ENCODE assay signal across 27 mouse cellular contexts in the genomic region with DNA sequence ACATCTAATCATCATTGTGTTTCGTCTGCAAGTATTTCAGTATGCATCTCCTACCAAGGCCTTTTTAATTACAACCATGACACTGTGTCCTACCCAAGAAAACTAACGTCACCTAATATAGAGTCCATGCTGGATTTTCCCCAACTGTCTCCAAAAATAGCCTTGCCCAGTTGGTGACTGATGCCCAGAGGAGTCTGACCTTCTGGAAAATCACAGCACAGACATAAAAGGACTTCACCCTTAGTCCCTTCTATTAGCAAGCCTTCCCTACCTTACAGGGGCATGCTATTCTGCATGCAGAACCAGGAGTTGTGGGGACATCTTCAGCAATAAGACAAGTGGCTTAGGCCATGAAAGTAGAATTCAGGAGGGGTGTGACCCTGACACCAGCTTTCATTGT. TPM values are rescaled to one million over a fixed set of nuclear protein-coding genes. Genes with fewer than 3 reads are reported as not detected.
A peak's percentile ranks its signal among the peaks of the same experiment; 100 is the strongest.
DNase-seq lines count a peak whose midpoint lies in the region; TF ChIP-seq lines count a peak whose summit lies in the region.
"Had no signal": no experiment of that assay in that cellular context is flagged by ENCODE, and none has a peak within 500 bp of the region (broad histone marks: within the 10 kb centered on the region; RNA-seq: fewer than 3 reads in every experiment).

No protein-coding gene starts in this region.

- no peaks in the 10 kb centered on the region for H3K27me3 ChIP-seq in cerebellum, adult 2 months (ENCODE audit: control insufficient read depth, insufficient read depth, low read length)
- H3K27me3 ChIP-seq: CH12.LX; embryonic facial prominence, embryonic 15.5 days; forebrain, embryonic 12.5 days; hindbrain, embryonic 12.5 days; limb, embryonic 13.5 days; lung, embryonic 15.5 days; midbrain, embryonic 15.5 days; neural tube, embryonic 15.5 days had no signal

- peak; percentile 44 to 76 for DNase-seq in adrenal gland, adult (ENCODE audit: inconsistent age in 2 of 2, low spot score in 1 of 2)
- no peak for DNase-seq in adrenal gland, postnatal 25 days
- peak; percentile 19 to 56 for DNase-seq in cerebellum, adult 2 months
- no peak for DNase-seq in cerebellum, adult 9-11 months
- DNase-seq in heart, adult 11 months = peak; percentile 89
- DNase-seq in heart, postnatal 36 days = no peak
- peak; percentile 20 for DNase-seq in brain, adult 2 months (ENCODE audit: low read depth, low spot score)
- no peak for DNase-seq in testis, postnatal 14 days (ENCODE audit: low spot score)
- DNase-seq: cerebellum, postnatal 10 days; forebrain, postnatal 0 days; kidney, adult 8-10 months; kidney, postnatal 4 days; right cerebral cortex, postnatal 25 days; spleen, adult 18-20 months; thymus, adult 18-20 months; thymus, postnatal 25 days had no signal

- no peak for TF ChIP-seq CTCF in cerebellum, adult 2 months (IDR thresholded peaks at IDR 0.05; ENCODE audit: borderline replicate concordance, insufficient read depth, low read depth, low read length)

- TF ChIP-seq POLR2A in cerebellum, adult 2 months (IDR thresholded peaks at IDR 0.05; ENCODE audit: borderline replicate concordance, insufficient read depth, low read length) = no peak

- no peaks in the 10 kb centered on the region for H3K4me1 ChIP-seq in cerebellum, adult 2 months (ENCODE audit: control insufficient read depth, insufficient read depth, low read length)
- H3K4me1 ChIP-seq: embryonic facial prominence, embryonic 10.5 days; embryonic facial prominence, embryonic 15.5 days; forebrain, embryonic 12.5 days; hindbrain, embryonic 12.5 days; limb, embryonic 13.5 days; lung, embryonic 15.5 days; midbrain, embryonic 10.5 days; midbrain, embryonic 15.5 days; neural tube, embryonic 15.5 days had no signal

- WGBS in cerebellum, adult 2 months = 34% methylated on average over 2 of the region's 2 CpGs

- no peak overlapping the region for H3K4me3 ChIP-seq in cerebellum, adult 2 months (replicated peaks; ENCODE audit: insufficient read depth, low read depth, low read length)
- H3K4me3 ChIP-seq: embryonic facial prominence, embryonic 10.5 days; embryonic facial prominence, embryonic 15.5 days; forebrain, embryonic 12.5 days; hindbrain, embryonic 12.5 days; limb, embryonic 13.5 days; lung, embryonic 15.5 days; midbrain, embryonic 10.5 days; midbrain, embryonic 15.5 days; neural tube, embryonic 15.5 days had no signal

- H3K27ac ChIP-seq in cerebellum, adult 2 months (ENCODE audit: insufficient read depth, low read length) = no peak overlapping the region
- H3K27ac ChIP-seq: embryonic facial prominence, embryonic 10.5 days; embryonic facial prominence, embryonic 15.5 days; forebrain, embryonic 12.5 days; hindbrain, embryonic 12.5 days; kidney, postnatal 0 days; limb, embryonic 13.5 days; lung, embryonic 15.5 days; midbrain, embryonic 10.5 days; midbrain, embryonic 15.5 days; neural tube, embryonic 15.5 days had no signal

- intact Hi-C loops in heart, postnatal 36 days (cut with DNase I) = no loop called here

RNA-seq across cellular contexts. Expression of a gene that starts 40.3 kb away (rescaled TPM):
- 25.5 and 33.6 TPM in 2 replicates for total RNA-seq in adrenal gland, postnatal 25 days (2021)
- polyA plus RNA-seq in cerebellum, adult 2 months (2012; rRNA removed) = 8.3 and 8.8 TPM in 2 replicates
- 10 to 100 TPM in 1 of 2 experiments, 1 to 10 TPM in 1; 10.0 to 10.8 TPM for total RNA-seq in heart, postnatal 36 days (2021)

Comparison
In these comparisons a context has a peak if more than half of its experiments do, and no peak if none do; other contexts are left out.
1. DNase-seq: peak in adrenal gland, adult (2 of 2), cerebellum, adult 2 months (2 of 2), heart, adult 11 months (single experiment) and brain, adult 2 months (single experiment); none in adrenal gland, postnatal 25 days (single experiment), cerebellum, adult 9-11 months (single experiment), heart, postnatal 36 days (0 of 2) and testis, postnatal 14 days (single experiment).